Mouse (Mus musculus): ENCODE measurements around the gene Gm12789. TPM values are rescaled to one million over a fixed set of nuclear protein-coding genes. Genes with fewer than 3 reads are reported as not detected.

Gm12789 gene
- not detected in 2 replicates for polyA plus RNA-seq (2012; rRNA removed)

GRCm38 (mm10) chr4:101986326-101986725, at the start of gene Gm12789:
Gene Gm12789 (plus strand): TSS chr4:101986626.

DNA sequence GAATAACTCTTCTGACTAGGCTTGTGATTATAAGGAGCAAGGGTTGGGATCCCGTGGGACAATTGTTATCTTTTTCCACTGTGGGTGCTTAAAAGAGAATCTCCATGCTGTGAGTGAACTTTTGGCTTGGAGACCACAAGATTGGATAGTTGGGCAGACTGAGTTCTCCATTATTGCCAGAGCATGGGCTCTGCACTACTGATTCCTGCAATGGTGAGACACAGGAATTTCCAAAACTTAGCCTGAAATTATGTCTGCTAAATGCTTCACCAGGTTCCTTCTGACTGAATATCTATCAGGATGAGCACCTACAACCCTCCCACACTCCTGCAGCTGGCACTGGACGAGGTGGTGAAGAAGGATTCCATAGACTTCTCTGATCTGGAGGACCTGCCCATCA, 46.3 kb upstream of the Gm12789 start, which contains the start of gene Gm12794:
Gm12794 (plus strand) TSS at position 301 of the 400 bp plus-strand sequence.

DNA sequence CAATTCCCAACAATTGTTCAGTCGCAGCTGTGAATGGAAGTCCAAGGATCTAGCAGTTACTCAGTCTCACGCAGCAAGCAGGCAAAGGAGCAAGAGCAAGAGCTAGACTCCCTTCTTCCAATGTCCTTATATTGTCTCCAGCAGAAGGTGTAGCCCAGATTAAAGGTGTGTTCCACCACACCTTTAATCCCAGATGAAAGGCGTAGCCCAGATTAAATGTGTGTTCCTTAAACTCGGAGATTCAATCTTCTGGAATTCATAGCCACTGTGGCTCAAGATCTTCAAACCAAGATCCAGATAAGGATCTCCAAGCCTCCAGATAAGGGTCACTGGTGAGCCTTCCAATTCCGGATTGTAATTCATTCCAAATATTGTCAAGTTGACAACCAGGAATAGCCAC, 5.5 kb upstream of the Gm12789 start, which contains the start of gene Gm12790:
Gm12790 (minus strand) TSS at position 101 of the 400 bp plus-strand sequence.

Other genes with a start within 250 kb of the Gm12789 start
- gene B020004J07Rik, start 142.6 kb upstream of the Gm12789 start, polyA plus RNA-seq (2012; rRNA removed) = not detected in 2 replicates
- not detected in 2 replicates for gene C130073F10Rik, start 92.8 kb upstream of the Gm12789 start, polyA plus RNA-seq (2012; rRNA removed)
- gene Gm12800, start 77.5 kb upstream of the Gm12789 start, polyA plus RNA-seq (2012; rRNA removed) = not detected in 2 replicates
- gene Gm12794, start 46.2 kb upstream of the Gm12789 start, polyA plus RNA-seq (2012; rRNA removed) = not detected in 2 replicates
- gene Gm12790, start 5.6 kb upstream of the Gm12789 start, polyA plus RNA-seq (2012; rRNA removed) = not detected in 2 replicates
- 0.85 and 1.1 TPM in 2 replicates for gene Pde4b, start 100.9 kb downstream of the Gm12789 start, polyA plus RNA-seq (2012; rRNA removed)

Measured in stomach, adult 2 months (tissue).